Mouse (Mus musculus) limb, embryonic 15.5 days (tissue): ENCODE results near the gene Cdk5rap1. TPM values are rescaled to one million over a fixed set of nuclear protein-coding genes. Genes with fewer than 3 reads are reported as not detected.
"Not testable (repeated sequence)": the region's sequence is repeated elsewhere in the genome, so short reads cannot be mapped to it uniquely, and the experiment has no call there.

ENCODE experiments used
- ATAC-seq: fragments of 200-750 bp; cut with Nextera tagmentation; 2 replicates; pipeline ENCODE4 v1.8.0; 2017; ENCODE audit warnings: low read depth, moderate TSS enrichment; ENCODE audit not compliant: insufficient number of reproducible peaks, low FRiP score, low TSS enrichment
- H3K27ac ChIP-seq: fragments of 300-500 bp; sonication (generic); 2 replicates; pipeline ENCODE4 v1.5.1; 2015; ENCODE audit warnings: moderate library complexity, mild to moderate bottlenecking, inconsistent platforms
- H3K27me3 ChIP-seq: fragments of 300-500 bp; sonication (generic); 2 replicates; pipeline ENCODE4 v1.6.1; 2015; ENCODE audit warnings: inconsistent platforms
- H3K36me3 ChIP-seq: fragments of 300-500 bp; sonication (generic); 2 replicates; pipeline ENCODE4 v1.6.1; 2015; ENCODE audit warnings: inconsistent platforms
- H3K4me1 ChIP-seq: fragments of 300-500 bp; sonication (generic); 2 replicates; pipeline ENCODE4 v1.6.1; 2015; ENCODE audit warnings: inconsistent platforms
- H3K4me2 ChIP-seq: fragments of 300-500 bp; sonication (generic); 2 replicates; pipeline ENCODE4 v1.6.1; 2015; ENCODE audit warnings: mild to moderate bottlenecking, inconsistent platforms
- H3K4me3 ChIP-seq: fragments of 300-500 bp; sonication (generic); 2 replicates; pipeline ENCODE4 v1.5.1; 2015; ENCODE audit warnings: mild to moderate bottlenecking, inconsistent platforms
- H3K9ac ChIP-seq: fragments of 300-500 bp; sonication (generic); 2 replicates; pipeline ENCODE4 v1.6.1; 2015; ENCODE audit warnings: inconsistent platforms
- H3K9me3 ChIP-seq: fragments of 300-500 bp; sonication (generic); 2 replicates; pipeline ENCODE4 v1.6.1; 2016; ENCODE audit warnings: inconsistent platforms
- WGBS: fragments of 180-500 bp; shearing (Covaris S2); methylation state at CpG from one replicate; pipeline ENCODE4 v1.1.7; 2015; 5-methylcytosine and 5-hydroxymethylcytosine counted together
- polyA plus RNA-seq: library from polyadenylated mRNA; unstranded; fragments of >200 nt; fragmentation: Nextera tagmentation; extraction: Ambion mirVana; gene quantifications from 2 replicates; pipeline ENCODE4 v1.2.1, GENCODE M21; 2015

Cdk5rap1 gene
- polyA plus RNA-seq, 1 experiment from 2014 or later = 15.9 TPM

DNA sequence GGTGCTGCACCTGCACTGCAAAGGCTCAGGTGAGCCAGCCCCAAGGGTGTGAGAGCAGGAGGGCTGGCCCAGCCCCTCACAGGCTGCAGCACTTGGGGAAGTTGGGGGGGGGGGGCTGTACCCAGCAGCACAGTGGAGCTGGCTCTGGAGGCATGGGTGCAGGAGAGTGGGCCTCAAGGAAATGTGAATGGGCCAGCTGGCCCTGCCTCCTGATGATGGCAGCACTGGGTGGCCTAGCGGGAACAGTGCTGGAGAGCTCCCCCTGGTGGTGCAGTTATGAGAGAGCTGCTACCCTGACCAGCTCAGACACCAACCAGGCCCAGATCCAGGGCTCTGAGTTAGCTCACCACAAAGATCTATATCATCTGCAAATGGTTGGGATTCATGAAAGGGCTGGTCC lies 72.3 kb downstream of the Cdk5rap1 start:
- no peak overlapping the region for H3K9ac ChIP-seq
- H3K27me3 ChIP-seq = no peaks in the 10 kb centered on the region
- H3K4me1 ChIP-seq = no peaks in the 10 kb centered on the region
- ATAC-seq = no peak
- no peak overlapping the region for H3K27ac ChIP-seq
- no peak overlapping the region for H3K4me3 ChIP-seq
- H3K4me2 ChIP-seq = no peak overlapping the region
- H3K36me3 ChIP-seq = no peaks in the 10 kb centered on the region
- H3K9me3 ChIP-seq = no peaks in the 10 kb centered on the region
- 25% methylated on average over 1 of the region's 1 CpGs for WGBS

DNA sequence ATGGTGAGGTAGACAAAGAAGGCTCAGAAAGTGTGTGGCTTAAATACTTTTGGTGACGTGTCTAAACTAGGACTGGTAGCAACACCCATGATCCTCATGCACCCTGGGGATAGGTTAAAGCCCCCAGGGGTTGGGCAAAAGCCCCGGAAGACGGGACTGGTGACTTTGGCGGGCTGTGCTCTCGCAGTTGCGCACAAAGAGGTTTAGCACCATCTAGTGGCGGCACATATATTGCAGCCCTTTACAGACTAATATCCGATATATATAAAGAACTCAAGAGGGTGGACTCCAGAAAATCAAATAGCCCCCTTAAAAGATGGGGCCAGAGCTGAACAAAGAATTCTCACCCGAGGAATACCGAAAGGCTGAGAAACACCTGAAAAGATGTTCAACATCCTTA lies 78.1 kb downstream of the Cdk5rap1 start:
- not testable (repeated sequence) for H3K9me3 ChIP-seq, H3K36me3 ChIP-seq, H3K27me3 ChIP-seq, H3K9ac ChIP-seq, H3K4me2 ChIP-seq, H3K4me1 ChIP-seq, H3K4me3 ChIP-seq, H3K27ac ChIP-seq, ATAC-seq
- WGBS = 2% methylated on average over 10 of the region's 10 CpGs

DNA sequence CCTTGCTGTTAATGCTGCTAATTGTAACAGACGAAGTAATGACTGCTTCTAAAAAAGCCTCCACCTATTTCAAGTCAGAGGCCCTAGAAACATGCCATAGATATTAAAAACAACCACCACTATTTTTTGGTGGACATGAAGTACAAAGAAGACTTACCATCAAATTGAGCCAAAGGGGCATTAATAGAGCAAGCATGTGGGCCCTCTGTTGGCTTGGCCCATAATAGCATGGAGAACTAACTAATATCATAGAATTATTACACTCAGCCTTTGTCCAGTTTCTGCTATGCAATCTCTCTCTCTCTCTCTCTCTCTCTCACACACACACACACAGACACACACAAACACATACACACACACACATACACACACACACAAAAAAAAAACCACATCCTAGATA lies 80.0 kb downstream of the Cdk5rap1 start:
- ATAC-seq = no peak
- Histone ChIP-seq H3K27ac (no peak overlapping the region), H3K4me2 (no peak overlapping the region), H3K4me3 (no peak overlapping the region), H3K36me3 (no peaks in the 10 kb centered on the region), H3K9me3 (no peaks in the 10 kb centered on the region), H3K9ac (no peak overlapping the region), H3K27me3 (no peaks in the 10 kb centered on the region), H3K4me1 (no peaks in the 10 kb centered on the region)
- WGBS = 58% methylated on average over 1 of the region's 1 CpGs

DNA sequence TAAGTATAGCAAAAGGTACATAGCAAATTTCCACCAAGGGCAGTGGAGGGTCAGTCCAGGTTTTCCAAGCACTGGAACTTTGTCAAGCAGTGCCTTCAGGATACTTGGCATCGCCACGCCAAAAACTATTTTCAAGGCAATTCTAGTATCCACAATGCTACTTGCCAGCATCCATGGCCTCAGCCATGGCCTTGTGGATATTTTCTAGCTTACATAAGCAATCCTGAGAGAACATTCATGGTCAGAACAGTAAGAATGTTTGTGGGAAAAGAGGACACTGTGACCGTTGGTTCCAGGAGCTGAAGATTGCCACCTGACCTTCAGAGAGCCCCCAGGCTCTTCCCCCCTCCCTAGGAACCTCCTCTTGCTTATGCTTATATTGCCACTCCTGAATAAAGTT lies 80.9 kb downstream of the Cdk5rap1 start:
- not testable (repeated sequence) for H3K4me2 ChIP-seq, H3K27me3 ChIP-seq, H3K27ac ChIP-seq, H3K4me1 ChIP-seq, H3K4me3 ChIP-seq, H3K36me3 ChIP-seq, ATAC-seq, H3K9ac ChIP-seq, H3K9me3 ChIP-seq
- WGBS = 81% methylated on average over 3 of the region's 3 CpGs

Other genes with a start within 250 kb of the Cdk5rap1 start
- not detected in 2 replicates for gene Bpifa3, start 242.7 kb downstream of the Cdk5rap1 start, polyA plus RNA-seq
- not detected in 2 replicates for gene Bpifa1, start 230.1 kb downstream of the Cdk5rap1 start, polyA plus RNA-seq
- gene Bpifa5, start 210.4 kb downstream of the Cdk5rap1 start, polyA plus RNA-seq = not detected in 2 replicates
- gene Bpifb1, start 182.2 kb downstream of the Cdk5rap1 start, polyA plus RNA-seq = 0.20 and 0.35 TPM in 2 replicates
- gene Bpifb5, start 149.3 kb downstream of the Cdk5rap1 start, polyA plus RNA-seq = 0.81 and 0.83 TPM in 2 replicates
- gene Bpifb9a, start 115.2 kb downstream of the Cdk5rap1 start, polyA plus RNA-seq = not detected in 2 replicates
- not detected in 2 replicates for gene Bpifb9b, start 65.8 kb downstream of the Cdk5rap1 start, polyA plus RNA-seq
- gene Snta1, start 35.1 kb upstream of the Cdk5rap1 start, polyA plus RNA-seq = 10.2 and 14.5 TPM in 2 replicates
- gene Cbfa2t2, start 63.5 kb upstream of the Cdk5rap1 start, polyA plus RNA-seq = 37.7 and 41.3 TPM in 2 replicates
- 0.67 and 0.71 TPM in 2 replicates for gene 1700003F12Rik, start 174.1 kb upstream of the Cdk5rap1 start, polyA plus RNA-seq
- gene Actl10, start 178.8 kb upstream of the Cdk5rap1 start, polyA plus RNA-seq = 0.19 and 0.37 TPM in 2 replicates
- 3.7 and 4.0 TPM in 2 replicates for gene Necab3, start 185.9 kb upstream of the Cdk5rap1 start, polyA plus RNA-seq
- gene E2f1, start 196.9 kb upstream of the Cdk5rap1 start, polyA plus RNA-seq = 18.3 and 23.1 TPM in 2 replicates
- 30.8 and 32.3 TPM in 2 replicates for gene Pxmp4, start 230.7 kb upstream of the Cdk5rap1 start, polyA plus RNA-seq
- 1.2 and 1.5 TPM in 2 replicates for gene Zfp341, start 240.3 kb upstream of the Cdk5rap1 start, polyA plus RNA-seq
- 0.67 TPM in 1 of 2 replicates, not detected in the other for gene 4930519P11Rik, start 240.4 kb upstream of the Cdk5rap1 start, polyA plus RNA-seq